Mouse (Mus musculus): ENCODE measurements at regions not wholly inside any gene's neighbourhood (a gene's known extent, or its start where the extent isn't known, plus 50 kb on each side); places are given as distances from the start of the nearest gene placed in this dataset.

- TF ChIP-seq EP300 (IDR thresholded peaks at IDR 0.05; ENCODE audit: low read depth) (no peak), CTCF (IDR thresholded peaks at IDR 0.05; ENCODE audit: low read depth) (no peak)
These were observed 328.4 kb upstream of the Cadm2 start for GRCm38 (mm10) chr16:67949112-67949511.

All from liver, postnatal 0 days (tissue).